Comparison of ENCODE assay signal across 8 mouse cellular contexts in genomic region chr7:29043016-29043673, GRCm38 (mm10).
A peak's percentile ranks its signal among the peaks of the same experiment; 100 is the strongest.
DNase-seq lines count a peak whose midpoint lies in the region; ATAC-seq lines count a peak whose summit lies in the region.

No protein-coding gene starts in this region.

- H3K9ac ChIP-seq in forebrain, embryonic 14.5 days (ENCODE audit: low read length): no peak overlapping the region
- no peak overlapping the region for H3K9ac ChIP-seq in hindbrain, embryonic 15.5 days
- no peak overlapping the region for H3K9ac ChIP-seq in midbrain, embryonic 14.5 days (replicated peaks; ENCODE audit: low read length)

- peaks cover 12% of the 10 kb centered on the region for H3K4me1 ChIP-seq in forebrain, embryonic 14.5 days (ENCODE audit: control insufficient read depth, insufficient read depth, low read length)
- H3K4me1 ChIP-seq in hindbrain, embryonic 15.5 days (replicated peaks): peaks cover 18% of the 10 kb centered on the region
- H3K4me1 ChIP-seq in midbrain, embryonic 14.5 days (ENCODE audit: control insufficient read depth, insufficient read depth, low read length): peaks cover 10% of the 10 kb centered on the region; the same call in 1 of the 2 replicates

- WGBS in forebrain, embryonic 14.5 days: 54% methylated on average over 19 of the region's 19 CpGs
- 49% methylated on average over 19 of the region's 19 CpGs for WGBS in hindbrain, embryonic 15.5 days
- WGBS in midbrain, embryonic 14.5 days: 59% methylated on average over 19 of the region's 19 CpGs

- H3K27me3 ChIP-seq in forebrain, embryonic 14.5 days (replicated peaks; ENCODE audit: control insufficient read depth, insufficient read depth, low read length): no peaks in the 10 kb centered on the region
- no peaks in the 10 kb centered on the region for H3K27me3 ChIP-seq in hindbrain, embryonic 15.5 days
- no peaks in the 10 kb centered on the region for H3K27me3 ChIP-seq in midbrain, embryonic 14.5 days (ENCODE audit: control insufficient read depth, insufficient read depth, low read length)

- DNase-seq in 3134 (ENCODE audit: extremely low read depth, insufficient read length, low spot score) (peak; percentile 64), MN1 (ENCODE audit: low spot score) (peak; percentile 58)
- peak; percentile 70 for DNase-seq in forebrain, embryonic 14.5 days (ENCODE audit: low spot score)
- peak; percentile 27 to 55 for DNase-seq in left cerebral cortex, postnatal 25 days (ENCODE audit: low spot score in 2 of 2)
- peak; percentile 77 for DNase-seq in midbrain, embryonic 14.5 days
- no peak for DNase-seq in thymus, postnatal 0 days (ENCODE audit: low spot score)
- no peak for DNase-seq in retina, embryonic 14.5 days (ENCODE audit: low spot score)

- H3K9me3 ChIP-seq in forebrain, embryonic 14.5 days (replicated peaks; ENCODE audit: control insufficient read depth, low read length): no peaks in the 10 kb centered on the region
- H3K9me3 ChIP-seq in hindbrain, embryonic 15.5 days: no peaks in the 10 kb centered on the region; the same call in 1 of the 2 replicates
- H3K9me3 ChIP-seq in midbrain, embryonic 14.5 days (ENCODE audit: control insufficient read depth, low read length): no peaks in the 10 kb centered on the region

- no peak for ATAC-seq in forebrain, embryonic 14.5 days
- no peak for ATAC-seq in hindbrain, embryonic 15.5 days (ENCODE audit: low FRiP score, low read depth)
- no peak for ATAC-seq in midbrain, embryonic 14.5 days (ENCODE audit: low FRiP score, low TSS enrichment)

- 0 out of 2 replicates have a peak overlapping the region, but pooled peaks have one; percentile 2 for H3K27ac ChIP-seq in forebrain, embryonic 14.5 days (ENCODE audit: low read depth, low read length)
- H3K27ac ChIP-seq in hindbrain, embryonic 15.5 days (replicated peaks): peak overlapping the region; percentile 59
- H3K27ac ChIP-seq in midbrain, embryonic 14.5 days (replicated peaks; ENCODE audit: low read depth, low read length): peak overlapping the region; percentile 52

- H3K4me2 ChIP-seq in forebrain, embryonic 14.5 days (ENCODE audit: low read length): no peak overlapping the region
- peak overlapping the region; percentile 21 for H3K4me2 ChIP-seq in hindbrain, embryonic 15.5 days
- H3K4me2 ChIP-seq in midbrain, embryonic 14.5 days (ENCODE audit: low read length): peak overlapping the region; percentile 3; the same call in 1 of the 2 replicates

- H3K4me3 ChIP-seq in forebrain, embryonic 14.5 days (ENCODE audit: low read depth, low read length): no peak overlapping the region
- H3K4me3 ChIP-seq in hindbrain, embryonic 15.5 days: no peak overlapping the region
- H3K4me3 ChIP-seq in midbrain, embryonic 14.5 days (replicated peaks; ENCODE audit: low read depth, low read length): no peak overlapping the region

- intact Hi-C loops in left cerebral cortex, postnatal 25 days (cut with DNase I): loop anchor here (5.0 kb wide), 1 partner anchor 246 kb away; no protein-coding TSS in a partner anchor

- no peaks in the 10 kb centered on the region for H3K36me3 ChIP-seq in forebrain, embryonic 14.5 days (ENCODE audit: control insufficient read depth, insufficient read depth, low read length)
- H3K36me3 ChIP-seq in hindbrain, embryonic 15.5 days: no peaks in the 10 kb centered on the region
- no peaks in the 10 kb centered on the region for H3K36me3 ChIP-seq in midbrain, embryonic 14.5 days (ENCODE audit: control insufficient read depth, insufficient read depth, low read length)

Comparison
In these comparisons a context has a peak if more than half of its experiments do, and no peak if none do; other contexts are left out.
1. DNase-seq: peak in 3134 (single experiment), MN1 (single experiment), forebrain, embryonic 14.5 days (single experiment), left cerebral cortex, postnatal 25 days (2 of 2) and midbrain, embryonic 14.5 days (single experiment); none in thymus, postnatal 0 days (single experiment) and retina, embryonic 14.5 days (single experiment).
2. H3K27ac ChIP-seq: peak in every context shown above with its lines; median percentile 59 in hindbrain, embryonic 15.5 days; 52 in midbrain, embryonic 14.5 days; 2 in forebrain, embryonic 14.5 days.